Mouse (Mus musculus) heart, embryonic 14.5 days (tissue): ENCODE data around the gene Phf7. TPM values are rescaled to one million over a fixed set of nuclear protein-coding genes. Genes with fewer than 3 reads are reported as not detected.

Source experiments
- ATAC-seq: fragments of 200-750 bp; cut with Nextera tagmentation; 2 replicates; pipeline ENCODE4 v1.8.0; 2017; ENCODE audit warnings: low read depth, moderate TSS enrichment; ENCODE audit not compliant: insufficient number of reproducible peaks, insufficient read depth, low FRiP score
- H3K27ac ChIP-seq, 2 experiments: fragments of 200-500 bp in 1 of 2; fragments of 300-500 bp in 1 of 2; sonication (generic) in 1 of 2; replicated peaks in 1 of 2; 2 replicates each; pipeline ENCODE4 v1.5.1; 2012 to 2014; ENCODE audit warnings: low read depth in 2 of 2, low read length in 2 of 2, control low read depth in 1 of 2, mild to moderate bottlenecking in 1 of 2, mixed read lengths in 1 of 2; ENCODE audit not compliant: control insufficient read depth in 1 of 2, insufficient read depth in 1 of 2
- H3K27me3 ChIP-seq: fragments of 300-500 bp; sonication (generic); 2 replicates; pipeline ENCODE4 v1.6.1; 2014; ENCODE audit warnings: mild to moderate bottlenecking, low read length, control low read depth; ENCODE audit not compliant: control insufficient read depth, insufficient read depth
- H3K36me3 ChIP-seq: fragments of 300-500 bp; sonication (generic); 2 replicates; pipeline ENCODE4 v1.6.1; 2014; ENCODE audit warnings: mild to moderate bottlenecking, control low read depth, low read length, mixed read lengths; ENCODE audit not compliant: control insufficient read depth, insufficient read depth
- H3K4me1 ChIP-seq, 2 experiments: fragments of 200-500 bp in 1 of 2; fragments of 300-500 bp in 1 of 2; sonication (generic) in 1 of 2; 2 replicates each; pipeline ENCODE4 v1.6.1; 2012 to 2014; ENCODE audit warnings: low read length in 2 of 2, control low read depth in 1 of 2, mixed read lengths in 1 of 2; ENCODE audit not compliant: control insufficient read depth in 2 of 2, insufficient read depth in 2 of 2
- H3K4me2 ChIP-seq: fragments of 300-500 bp; sonication (generic); 2 replicates; pipeline ENCODE4 v1.6.1; 2014; ENCODE audit warnings: mild to moderate bottlenecking, low read length
- H3K4me3 ChIP-seq, 2 experiments: fragments of 200-500 bp in 1 of 2; fragments of 300-500 bp in 1 of 2; sonication (generic) in 1 of 2; 2 replicates each; pipeline ENCODE4 v1.5.1; 2012 to 2014; ENCODE audit warnings: low read length in 2 of 2, mild to moderate bottlenecking in 2 of 2, control low read depth in 1 of 2, low read depth in 1 of 2, moderate library complexity in 1 of 2; ENCODE audit not compliant: control insufficient read depth in 1 of 2, insufficient read depth in 1 of 2
- H3K9ac ChIP-seq: fragments of 300-500 bp; sonication (generic); 2 replicates; pipeline ENCODE4 v1.6.1; 2014; ENCODE audit warnings: mild to moderate bottlenecking, low read length
- H3K9me3 ChIP-seq: fragments of 300-500 bp; sonication (generic); 2 replicates; pipeline ENCODE4 v1.6.1; 2016; ENCODE audit warnings: low read length, control low read depth; ENCODE audit not compliant: control insufficient read depth
- WGBS: fragments of 180-500 bp; shearing (Covaris S2); extraction: QIAGEN DNeasy Blood & Tissue Kit; methylation state at CpG from one replicate; pipeline ENCODE4 v1.1.7; 2014; 5-methylcytosine and 5-hydroxymethylcytosine counted together
- polyA plus RNA-seq: library from polyadenylated mRNA; unstranded; fragments of >200 nt; fragmentation: Nextera tagmentation; extraction: Ambion mirVana; gene quantifications from 2 replicates; pipeline ENCODE4 v1.2.1, GENCODE M21; 2014

Gene Phf7
- polyA plus RNA-seq, 1 experiment from 2014 or later = 9.6 TPM

DNA sequence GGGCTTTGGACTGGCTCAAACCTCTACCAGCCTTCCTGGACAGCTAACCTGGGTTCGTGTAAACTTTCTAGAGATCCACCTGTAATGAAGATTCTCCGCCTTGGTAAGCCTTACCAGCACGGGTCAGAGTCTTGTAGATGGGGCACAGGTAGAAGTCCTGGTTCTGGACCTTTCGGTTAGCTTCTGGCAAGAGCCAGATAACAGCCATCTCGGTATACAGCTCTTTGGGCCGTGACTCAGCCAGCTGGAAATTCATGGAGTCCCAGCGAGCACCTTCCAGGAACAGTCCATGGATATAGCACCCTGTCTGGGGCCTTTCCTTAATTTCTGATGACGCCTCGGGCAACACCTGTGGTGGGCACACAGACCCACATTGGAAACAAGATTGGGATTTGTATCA lies 9.8 kb upstream of the Phf7 start:
- H3K36me3 ChIP-seq = peaks cover 61% of the 10 kb centered on the region
- 93% methylated on average over 9 of the region's 9 CpGs for WGBS
- no peak for ATAC-seq
- no peaks in the 10 kb centered on the region for H3K9me3 ChIP-seq
- H3K4me3 ChIP-seq = no peak overlapping the region
- no peaks in the 10 kb centered on the region for H3K27me3 ChIP-seq
- H3K4me1 ChIP-seq = no peaks in the 10 kb centered on the region
- no peak overlapping the region for H3K4me2 ChIP-seq
- H3K27ac ChIP-seq = no peak overlapping the region
- H3K9ac ChIP-seq = no peak overlapping the region

GRCm38 (mm10) chr14:31260374-31260773 lies 9.3 kb upstream of the Phf7 start:
- H3K4me3 ChIP-seq = no peak overlapping the region
- no peak for ATAC-seq
- WGBS = 93% methylated on average over 4 of the region's 4 CpGs
- H3K9me3 ChIP-seq = no peaks in the 10 kb centered on the region
- no peak overlapping the region for H3K9ac ChIP-seq
- H3K36me3 ChIP-seq = peaks cover 67% of the 10 kb centered on the region
- H3K4me1 ChIP-seq = no peaks in the 10 kb centered on the region
- H3K27me3 ChIP-seq = no peaks in the 10 kb centered on the region
- H3K4me2 ChIP-seq = no peak overlapping the region
- H3K27ac ChIP-seq = no peak overlapping the region

DNA sequence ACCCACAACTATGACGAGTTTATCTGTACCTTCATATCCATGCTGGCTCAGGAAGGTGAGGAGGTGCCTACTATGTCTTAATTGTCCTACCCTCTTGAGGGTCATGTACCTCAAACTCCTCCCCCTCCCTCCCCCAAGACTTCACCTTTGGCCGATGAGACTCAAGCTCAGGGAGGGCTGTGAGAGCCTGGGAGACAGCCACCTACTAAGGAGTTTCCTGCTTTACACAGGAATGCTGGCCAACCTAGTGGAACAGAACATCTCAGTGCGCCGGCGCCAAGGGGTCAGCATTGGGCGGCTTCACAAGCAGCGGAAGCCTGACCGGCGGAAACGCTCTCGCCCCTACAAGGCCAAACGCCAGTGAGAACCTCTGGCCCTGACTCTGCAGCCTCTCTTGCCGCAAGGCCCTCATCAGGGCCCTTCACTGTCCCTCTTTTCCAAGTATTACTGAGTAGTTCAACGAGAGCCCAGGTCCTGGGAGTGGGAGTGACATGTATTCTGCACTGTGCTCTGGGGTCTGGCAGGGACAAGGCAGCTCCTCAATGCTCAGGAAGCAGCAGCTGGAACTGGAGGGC lies 7.4 kb upstream of the Phf7 start:
- peaks cover 85% of the 10 kb centered on the region for H3K36me3 ChIP-seq
- no peaks in the 10 kb centered on the region for H3K4me1 ChIP-seq
- H3K27me3 ChIP-seq = no peaks in the 10 kb centered on the region
- no peak overlapping the region for H3K4me2 ChIP-seq
- H3K4me3 ChIP-seq = no peak overlapping the region
- no peaks in the 10 kb centered on the region for H3K9me3 ChIP-seq
- no peak overlapping the region for H3K9ac ChIP-seq
- ATAC-seq = no peak
- H3K27ac ChIP-seq = no peak overlapping the region
- 93% methylated on average over 14 of the region's 14 CpGs for WGBS

- Histone ChIP-seq H3K9me3 (no peaks in the 10 kb centered on the region), H3K4me3 (peak overlapping the region; percentile 65 to 98), H3K4me2 (peak overlapping the region; percentile 94), H3K27ac (0 out of 4 replicates have a peak overlapping the region, but pooled peaks of 1 of the 2 experiments have one; percentile 80), H3K4me1 (peaks cover 3 to 15% of the 10 kb centered on the region in 2 experiments), H3K27me3 (no peaks in the 10 kb centered on the region), H3K9ac (peak overlapping the region; percentile 99), H3K36me3 (peaks cover 43% of the 10 kb centered on the region)
- ATAC-seq = no peak
- 80% methylated on average over 5 of the region's 5 CpGs for WGBS
Observed at GRCm38 (mm10) chr14:31252091-31252490, 974 bp upstream of the Phf7 start.

DNA sequence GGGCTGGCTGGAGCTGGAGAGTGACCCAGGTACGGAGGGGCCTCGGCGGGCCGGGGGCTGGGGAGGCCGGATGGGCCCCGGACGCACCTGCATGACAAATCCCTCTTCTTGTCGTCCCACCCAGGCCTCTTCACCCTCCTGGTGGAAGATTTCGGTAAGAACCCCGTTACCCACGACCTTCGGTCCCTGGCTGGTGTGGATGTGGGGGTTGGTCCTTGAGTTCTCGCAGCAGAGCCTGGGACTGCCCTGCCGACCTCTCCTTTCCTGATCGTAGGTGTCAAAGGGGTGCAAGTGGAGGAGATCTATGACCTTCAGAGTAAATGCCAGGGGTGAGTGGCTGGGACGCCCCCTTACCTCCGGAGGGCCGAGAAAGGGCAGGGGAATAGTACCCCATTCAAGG lies 509 bp upstream of the Phf7 start:
- peak overlapping the region; percentile 99 for H3K9ac ChIP-seq
- peak overlapping the region; percentile 94 for H3K4me2 ChIP-seq
- H3K9me3 ChIP-seq = no peaks in the 10 kb centered on the region
- no peaks in the 10 kb centered on the region for H3K27me3 ChIP-seq
- peak overlapping the region; percentile 65 to 98 for H3K4me3 ChIP-seq
- 2% methylated on average over 18 of the region's 18 CpGs for WGBS
- ATAC-seq = peak; percentile 3; the same call in 1 of the 2 replicates
- H3K36me3 ChIP-seq = peaks cover 39% of the 10 kb centered on the region
- peak overlapping the region; percentile 58 to 80 for H3K27ac ChIP-seq
- H3K4me1 ChIP-seq = peaks cover 3 to 17% of the 10 kb centered on the region in 2 experiments

- Histone ChIP-seq H3K9me3 (no peaks in the 10 kb centered on the region), H3K27me3 (no peaks in the 10 kb centered on the region), H3K4me2 (peak overlapping the region; percentile 76), H3K4me3 (peak overlapping the region; percentile 65 to 98), H3K4me1 (peaks cover 6 to 25% of the 10 kb centered on the region in 2 experiments), H3K36me3 (peaks cover 27% of the 10 kb centered on the region), H3K9ac (peak overlapping the region; percentile 99), H3K27ac (peak overlapping the region; percentile 94 to 95)
- 17% methylated on average over 38 of the region's 38 CpGs for WGBS
- ATAC-seq = peak; percentile 82; the same call in 1 of the 2 replicates
Observed at GRCm38 (mm10) chr14:31250222-31251083, 664 bp downstream of the Phf7 start.

DNA sequence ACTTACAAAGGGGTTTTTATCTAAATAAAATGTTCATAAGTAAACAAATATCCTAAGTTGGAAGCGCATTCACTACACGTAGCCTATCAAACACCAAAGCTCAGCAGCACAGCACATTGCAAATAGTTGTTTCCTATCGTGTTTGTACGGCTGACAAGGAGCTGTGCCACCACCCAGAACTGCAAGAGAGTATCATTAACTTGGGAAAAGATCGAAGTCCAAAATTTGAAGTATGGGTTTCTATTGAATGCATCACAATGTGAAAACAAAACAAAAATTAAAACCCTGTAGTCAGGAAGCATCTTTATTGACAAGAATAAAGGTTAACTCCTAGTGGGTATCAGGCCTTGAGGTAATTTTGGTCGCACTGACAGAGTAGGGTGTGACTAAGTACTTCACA lies 2.7 kb downstream of the Phf7 start:
- ATAC-seq = no peak
- Histone ChIP-seq H3K9me3 (no peaks in the 10 kb centered on the region), H3K36me3 (peaks cover 6% of the 10 kb centered on the region), H3K9ac (no peak overlapping the region), H3K27me3 (no peaks in the 10 kb centered on the region), H3K4me2 (no peak overlapping the region), H3K27ac (no peak overlapping the region), H3K4me3 (no peak overlapping the region), H3K4me1 (peaks cover 6 to 25% of the 10 kb centered on the region in 2 experiments)
- 87% methylated on average over 6 of the region's 6 CpGs for WGBS
